Mouse (Mus musculus): Measurements from ENCODE around the gene Gm340. TPM values are rescaled to one million over a fixed set of nuclear protein-coding genes. Genes with fewer than 3 reads are reported as not detected.

Gene Gm340
- total RNA-seq, 1 experiment from 2014 or later, result 16.7 TPM

- ATAC-seq (replicated peaks in 1 of 2; ENCODE audit: insufficient read depth in 1 of 2, low FRiP score in 2 of 2, low TSS enrichment in 1 of 2, low read depth in 1 of 2, poor library complexity in 2 of 2, severe bottlenecking in 2 of 2), result peak; percentile 24 to 37; a peak in 3 of 4 replicates
Measured at GRCm38 (mm10) chr19:41600647-41601046, 18.5 kb downstream of the Gm340 start.

GRCm38 (mm10) chr19:41606208-41606987 is 24.2 kb downstream of the Gm340 start:
- ATAC-seq (replicated peaks in 1 of 2; ENCODE audit: insufficient read depth in 1 of 2, low FRiP score in 2 of 2, low TSS enrichment in 1 of 2, low read depth in 1 of 2, poor library complexity in 2 of 2, severe bottlenecking in 2 of 2), result no peak

GRCm38 (mm10) chr19:41611683-41612082 is 29.5 kb downstream of the Gm340 start:
- no peak for ATAC-seq (replicated peaks in 1 of 2; ENCODE audit: insufficient read depth in 1 of 2, low FRiP score in 2 of 2, low TSS enrichment in 1 of 2, low read depth in 1 of 2, poor library complexity in 2 of 2, severe bottlenecking in 2 of 2)

GRCm38 (mm10) chr19:41613325-41614087 is 31.3 kb downstream of the Gm340 start:
- no peak for ATAC-seq (replicated peaks in 1 of 2; ENCODE audit: insufficient read depth in 1 of 2, low FRiP score in 2 of 2, low TSS enrichment in 1 of 2, low read depth in 1 of 2, poor library complexity in 2 of 2, severe bottlenecking in 2 of 2)

- ATAC-seq (replicated peaks in 1 of 2; ENCODE audit: insufficient read depth in 1 of 2, low FRiP score in 2 of 2, low TSS enrichment in 1 of 2, low read depth in 1 of 2, poor library complexity in 2 of 2, severe bottlenecking in 2 of 2), result peak; percentile 32 to 36; a peak in 1 of 4 replicates
Measured at GRCm38 (mm10) chr19:41615606-41616224, 33.5 kb downstream of the Gm340 start.

GRCm38 (mm10) chr19:41616274-41616673 is 34.1 kb downstream of the Gm340 start:
- no peak for ATAC-seq (replicated peaks in 1 of 2; ENCODE audit: insufficient read depth in 1 of 2, low FRiP score in 2 of 2, low TSS enrichment in 1 of 2, low read depth in 1 of 2, poor library complexity in 2 of 2, severe bottlenecking in 2 of 2)

- ATAC-seq (replicated peaks in 1 of 2; ENCODE audit: insufficient read depth in 1 of 2, low FRiP score in 2 of 2, low TSS enrichment in 1 of 2, low read depth in 1 of 2, poor library complexity in 2 of 2, severe bottlenecking in 2 of 2), result no peak
Measured at GRCm38 (mm10) chr19:41617102-41617501, 34.9 kb downstream of the Gm340 start.

GRCm38 (mm10) chr19:41618153-41618657 is 36.0 kb downstream of the Gm340 start:
- no peak for ATAC-seq (replicated peaks in 1 of 2; ENCODE audit: insufficient read depth in 1 of 2, low FRiP score in 2 of 2, low TSS enrichment in 1 of 2, low read depth in 1 of 2, poor library complexity in 2 of 2, severe bottlenecking in 2 of 2)

GRCm38 (mm10) chr19:41618771-41619385 is 36.7 kb downstream of the Gm340 start:
- ATAC-seq (replicated peaks in 1 of 2; ENCODE audit: insufficient read depth in 1 of 2, low FRiP score in 2 of 2, low TSS enrichment in 1 of 2, low read depth in 1 of 2, poor library complexity in 2 of 2, severe bottlenecking in 2 of 2), result no peak; a peak in 1 of 4 replicates

- ATAC-seq (replicated peaks in 1 of 2; ENCODE audit: insufficient read depth in 1 of 2, low FRiP score in 2 of 2, low TSS enrichment in 1 of 2, low read depth in 1 of 2, poor library complexity in 2 of 2, severe bottlenecking in 2 of 2), result no peak
Measured at GRCm38 (mm10) chr19:41620366-41621092, 38.4 kb downstream of the Gm340 start.

GRCm38 (mm10) chr19:41628970-41629369 is 46.8 kb downstream of the Gm340 start:
- ATAC-seq (replicated peaks in 1 of 2; ENCODE audit: insufficient read depth in 1 of 2, low FRiP score in 2 of 2, low TSS enrichment in 1 of 2, low read depth in 1 of 2, poor library complexity in 2 of 2, severe bottlenecking in 2 of 2), result no peak

- ATAC-seq (replicated peaks in 1 of 2; ENCODE audit: insufficient read depth in 1 of 2, low FRiP score in 2 of 2, low TSS enrichment in 1 of 2, low read depth in 1 of 2, poor library complexity in 2 of 2, severe bottlenecking in 2 of 2), result peak; percentile 44 to 59; a peak in 2 of 4 replicates
Measured at GRCm38 (mm10) chr19:41629532-41629931, 47.4 kb downstream of the Gm340 start.

- ATAC-seq (replicated peaks in 1 of 2; ENCODE audit: insufficient read depth in 1 of 2, low FRiP score in 2 of 2, low TSS enrichment in 1 of 2, low read depth in 1 of 2, poor library complexity in 2 of 2, severe bottlenecking in 2 of 2), result peak; percentile 74 to 79
Measured at GRCm38 (mm10) chr19:41634099-41634498, 51.9 kb downstream of the Gm340 start.

GRCm38 (mm10) chr19:41634999-41635398 is 52.8 kb downstream of the Gm340 start:
- ATAC-seq (replicated peaks in 1 of 2; ENCODE audit: insufficient read depth in 1 of 2, low FRiP score in 2 of 2, low TSS enrichment in 1 of 2, low read depth in 1 of 2, poor library complexity in 2 of 2, severe bottlenecking in 2 of 2), result no peak
